Mouse (Mus musculus) stomach, postnatal 0 days (tissue): ENCODE results near the gene Ogfod3. TPM values are rescaled to one million over a fixed set of nuclear protein-coding genes. Genes with fewer than 3 reads are reported as not detected.

Experiments
- ATAC-seq: fragments of 200-750 bp; cut with Nextera tagmentation; 2 replicates; pipeline ENCODE4 v1.8.0; 2017; ENCODE audit not compliant: low FRiP score, low TSS enrichment
- DNase-seq: peaks from one replicate; pipeline ENCODE4 v3.0.0-alpha.2; 2016; ENCODE audit warnings: low spot score
- H3K27ac ChIP-seq: fragments of 300-500 bp; sonication (generic); replicated peaks from 2 replicates; pipeline ENCODE4 v1.5.1; 2014; ENCODE audit warnings: mild to moderate bottlenecking, control low read depth
- H3K27me3 ChIP-seq: fragments of 300-500 bp; sonication (generic); 2 replicates; pipeline ENCODE4 v1.6.1; 2014; ENCODE audit warnings: low read length; ENCODE audit not compliant: control insufficient read depth, insufficient read depth
- H3K36me3 ChIP-seq: fragments of 300-500 bp; sonication (generic); 2 replicates; pipeline ENCODE4 v1.6.1; 2014; ENCODE audit warnings: low read length, mixed read lengths; ENCODE audit not compliant: control insufficient read depth, insufficient read depth
- H3K4me1 ChIP-seq: fragments of 300-500 bp; sonication (generic); replicated peaks from 2 replicates; pipeline ENCODE4 v1.6.1; 2014; ENCODE audit warnings: antibody characterized with exemption; ENCODE audit not compliant: control insufficient read depth, insufficient read depth
- H3K4me2 ChIP-seq: fragments of 300-500 bp; sonication (generic); replicated peaks from 2 replicates; pipeline ENCODE4 v1.6.1; 2014; ENCODE audit warnings: low read depth, mild to moderate bottlenecking, control low read depth, moderate library complexity
- H3K4me3 ChIP-seq: fragments of 300-500 bp; sonication (generic); 2 replicates; pipeline ENCODE4 v1.5.1; 2014; ENCODE audit warnings: low read depth, low read length, control low read depth
- H3K9ac ChIP-seq: fragments of 300-500 bp; sonication (generic); 2 replicates; pipeline ENCODE4 v1.6.1; 2014; ENCODE audit warnings: mild to moderate bottlenecking, low read length, control low read depth, mixed read lengths
- H3K9me3 ChIP-seq: fragments of 300-500 bp; sonication (generic); 2 replicates; pipeline ENCODE4 v1.6.1; 2016; ENCODE audit warnings: low read length; ENCODE audit not compliant: control insufficient read depth
- CTCF ChIP-seq: IDR thresholded peaks from 2 replicates; pipeline ENCODE4 v1.5.1; 2016; ENCODE audit warnings: antibody characterized with exemption, low read depth, mild to moderate bottlenecking, moderate library complexity
- EP300 ChIP-seq: optimal IDR thresholded peaks from 2 replicates; pipeline ENCODE3; 2016; ENCODE audit warnings: antibody characterized with exemption
- WGBS: fragments of 180-500 bp; shearing (Covaris S2); extraction: QIAGEN DNeasy Blood & Tissue Kit; methylation state at CpG from one replicate; pipeline ENCODE4 v1.1.7; 2014; 5-methylcytosine and 5-hydroxymethylcytosine counted together
- polyA plus RNA-seq: library from polyadenylated mRNA; unstranded; fragments of >200 nt; fragmentation: Nextera tagmentation; extraction: Ambion mirVana; gene quantifications from 2 replicates; pipeline ENCODE4 v1.2.1, GENCODE M21; 2015

The Ogfod3 gene
- polyA plus RNA-seq, 1 experiment from 2014 or later = 22.2 TPM

DNA sequence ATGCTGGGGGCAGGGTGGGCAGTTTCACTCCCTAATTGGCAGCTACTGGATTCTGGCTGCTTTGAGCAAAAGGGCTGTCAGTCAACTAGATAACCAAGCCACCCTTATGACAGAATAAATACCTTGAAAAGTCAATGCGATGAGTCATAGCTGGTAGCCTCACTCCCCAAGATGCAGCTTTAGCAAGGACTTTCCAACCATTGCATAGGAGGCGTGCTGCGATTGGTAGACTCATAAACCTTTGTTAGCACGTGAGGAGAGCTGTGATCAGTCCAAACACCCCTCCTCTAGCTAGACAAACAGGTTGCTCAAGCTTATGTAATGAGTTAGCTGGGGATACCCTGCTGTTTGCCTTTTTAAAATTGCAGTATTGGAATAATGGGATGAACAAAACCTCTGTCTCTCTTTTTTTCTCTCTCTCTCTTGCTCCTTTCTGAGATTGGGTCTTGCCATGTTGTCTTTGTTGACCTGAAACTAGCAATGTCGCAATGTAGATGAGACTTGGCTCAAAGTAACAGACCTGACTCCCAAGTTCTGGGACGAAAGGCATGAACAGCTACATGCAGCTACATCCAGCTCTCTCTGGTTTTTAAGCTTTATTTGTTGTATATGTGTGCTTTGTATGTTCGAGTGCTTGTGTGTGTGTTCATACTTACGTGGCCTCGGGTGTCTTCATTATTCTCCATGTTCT lies 61.0 kb downstream of the Ogfod3 start:
- TF ChIP-seq EP300 (no peak), CTCF (no peak)
- WGBS = 63% methylated on average over 9 of the region's 9 CpGs
- peak; percentile 79 for ATAC-seq

DNA sequence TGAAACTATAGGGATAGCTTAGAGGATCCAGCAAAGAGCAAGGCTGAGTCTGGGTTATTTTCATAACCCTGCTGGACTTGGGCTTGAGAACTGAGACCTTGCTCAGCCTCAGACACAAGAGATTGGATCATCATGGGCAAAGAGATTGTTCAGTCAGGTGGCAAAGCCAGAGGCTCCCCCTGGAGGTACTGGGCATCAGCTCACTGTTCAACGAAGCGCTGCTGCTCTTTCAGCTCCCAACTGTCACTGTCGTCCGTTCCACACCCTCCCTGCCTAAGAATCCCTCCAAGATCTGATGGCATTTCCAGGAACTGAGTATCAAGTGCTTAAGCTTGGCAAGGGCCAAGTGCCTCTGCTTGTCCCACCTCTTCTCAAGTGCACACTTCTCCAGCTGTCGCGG lies 65.8 kb downstream of the Ogfod3 start:
- Histone ChIP-seq H3K4me1 (no peaks in the 10 kb centered on the region), H3K9ac (no peak overlapping the region), H3K4me3 (no peak overlapping the region), H3K9me3 (no peaks in the 10 kb centered on the region), H3K36me3 (no peaks in the 10 kb centered on the region), H3K4me2 (no peak overlapping the region), H3K27me3 (no peaks in the 10 kb centered on the region), H3K27ac (no peak overlapping the region)
- ATAC-seq (no peak), DNase-seq (no peak)
- 49% methylated on average over 6 of the region's 6 CpGs for WGBS
- TF ChIP-seq EP300 (no peak), CTCF (peak; percentile 45)

More for the DNA sequence above, 61.0 kb downstream of the Ogfod3 start:
- Histone ChIP-seq H3K36me3 (no peaks in the 10 kb centered on the region), H3K4me1 (no peaks in the 10 kb centered on the region), H3K27ac (no peak overlapping the region), H3K27me3 (no peaks in the 10 kb centered on the region), H3K9me3 (no peaks in the 10 kb centered on the region), H3K4me2 (no peak overlapping the region), H3K9ac (no peak overlapping the region), H3K4me3 (no peak overlapping the region)
- peak; percentile 38 for DNase-seq

DNA sequence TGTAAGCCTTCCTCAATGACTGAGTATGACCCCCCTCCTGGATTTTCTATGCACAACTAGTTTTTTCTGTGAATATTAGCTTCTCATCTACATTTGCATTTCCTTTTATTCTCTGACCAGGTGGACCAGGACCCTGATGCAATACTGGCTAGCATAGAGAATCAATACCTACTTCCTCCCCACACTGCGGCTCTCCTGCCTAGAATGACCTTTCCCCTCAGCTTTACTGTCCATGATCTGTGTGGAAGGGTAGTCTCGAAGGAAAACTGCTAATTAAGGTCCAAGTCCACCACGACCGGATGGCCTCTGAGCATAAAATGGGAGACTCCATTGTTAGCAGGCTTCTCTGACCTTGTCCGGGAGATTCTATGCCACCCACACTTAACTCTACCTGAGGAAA lies 66.8 kb downstream of the Ogfod3 start:
- H3K9ac ChIP-seq = no peak overlapping the region
- DNase-seq = no peak
- TF ChIP-seq CTCF (no peak), EP300 (no peak)
- no peaks in the 10 kb centered on the region for H3K27me3 ChIP-seq
- H3K4me1 ChIP-seq = no peaks in the 10 kb centered on the region
- 91% methylated on average over 5 of the region's 5 CpGs for WGBS
- H3K27ac ChIP-seq = no peak overlapping the region
- H3K4me3 ChIP-seq = no peak overlapping the region
- no peak overlapping the region for H3K4me2 ChIP-seq
- no peaks in the 10 kb centered on the region for H3K36me3 ChIP-seq
- no peaks in the 10 kb centered on the region for H3K9me3 ChIP-seq
- ATAC-seq = no peak

DNA sequence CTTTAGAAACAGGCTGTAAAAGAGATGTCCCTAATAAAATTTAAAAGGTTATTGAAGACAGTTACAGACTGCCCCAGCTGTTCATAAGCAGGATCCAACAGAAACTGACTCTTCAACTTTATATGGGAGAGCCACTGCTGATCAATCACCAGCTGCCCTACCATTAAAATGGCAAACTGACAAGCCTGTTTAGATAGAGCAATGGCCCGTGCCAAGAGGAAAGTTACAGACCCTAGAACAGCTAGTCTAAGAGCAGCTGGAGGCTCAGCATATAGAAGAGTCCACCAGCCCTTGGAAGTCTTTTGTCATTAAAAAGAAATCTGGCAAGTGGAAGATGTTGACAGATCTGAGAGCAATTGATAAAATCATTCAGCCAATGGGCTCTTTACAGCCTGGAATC lies 69.9 kb downstream of the Ogfod3 start:
- no peak overlapping the region for H3K4me3 ChIP-seq
- H3K27me3 ChIP-seq = no peaks in the 10 kb centered on the region
- WGBS = 40% methylated on average over 1 of the region's 1 CpGs
- TF ChIP-seq EP300 (no peak), CTCF (no peak)
- H3K9me3 ChIP-seq = no peaks in the 10 kb centered on the region
- no peak overlapping the region for H3K4me2 ChIP-seq
- H3K9ac ChIP-seq = no peak overlapping the region
- no peak overlapping the region for H3K27ac ChIP-seq
- ATAC-seq (no peak), DNase-seq (no peak)
- no peaks in the 10 kb centered on the region for H3K36me3 ChIP-seq
- H3K4me1 ChIP-seq = no peaks in the 10 kb centered on the region

DNA sequence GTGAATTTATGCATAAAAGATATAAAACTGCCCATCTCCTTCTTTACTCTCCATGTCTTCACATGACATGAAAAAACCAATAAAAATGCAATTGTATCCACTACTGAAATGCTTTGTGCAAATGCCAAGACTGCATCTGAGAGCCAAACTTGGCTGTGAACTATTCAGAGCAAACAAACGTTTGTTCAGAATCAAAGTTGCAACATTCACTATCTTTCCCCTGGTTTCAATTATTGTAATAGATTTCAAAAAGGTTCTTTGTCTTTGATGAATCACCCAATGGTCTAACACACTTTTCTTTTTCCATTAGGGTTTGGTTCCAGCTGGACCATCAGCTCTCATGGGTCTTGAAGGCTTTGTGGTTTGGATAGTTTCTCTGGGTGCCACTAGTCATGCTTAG lies 74.9 kb downstream of the Ogfod3 start:
- TF ChIP-seq EP300 (no peak), CTCF (no peak)
- 43% methylated on average over 1 of the region's 1 CpGs for WGBS
- ATAC-seq = no peak

More for the DNA sequence above, 74.9 kb downstream of the Ogfod3 start:
- DNase-seq = no peak
- Histone ChIP-seq H3K9me3 (no peaks in the 10 kb centered on the region), H3K27ac (no peak overlapping the region), H3K4me1 (no peaks in the 10 kb centered on the region), H3K9ac (no peak overlapping the region), H3K36me3 (no peaks in the 10 kb centered on the region), H3K4me3 (no peak overlapping the region), H3K27me3 (no peaks in the 10 kb centered on the region), H3K4me2 (no peak overlapping the region)

Other genes with a start within 250 kb of the Ogfod3 start
- 60.7 and 63.8 TPM in 2 replicates for gene Csnk1d, start 213.4 kb downstream of the Ogfod3 start, polyA plus RNA-seq
- gene Cd7, start 165.3 kb downstream of the Ogfod3 start, polyA plus RNA-seq = 0.31 and 0.51 TPM in 2 replicates
- 113 and 133 TPM in 2 replicates for gene Sectm1b, start 141.1 kb downstream of the Ogfod3 start, polyA plus RNA-seq
- 11.8 and 13.2 TPM in 2 replicates for gene Sectm1a, start 123.5 kb downstream of the Ogfod3 start, polyA plus RNA-seq
- gene Tex19.2, start 86.0 kb downstream of the Ogfod3 start, polyA plus RNA-seq = 0.25 and 0.29 TPM in 2 replicates
- gene Tex19.1, start 58.6 kb downstream of the Ogfod3 start, polyA plus RNA-seq = 0.34 and 0.48 TPM in 2 replicates
- not detected in 2 replicates for gene Uts2r, start 44.4 kb downstream of the Ogfod3 start, polyA plus RNA-seq
- gene Hexdc, start 278 bp downstream of the Ogfod3 start, polyA plus RNA-seq = 5.7 and 6.4 TPM in 2 replicates
- gene Cybc1, start 24.6 kb upstream of the Ogfod3 start, polyA plus RNA-seq = 26.9 and 27.4 TPM in 2 replicates
- gene Narf, start 32.5 kb upstream of the Ogfod3 start, polyA plus RNA-seq = 19.3 and 19.8 TPM in 2 replicates
- gene Foxk2, start 55.3 kb upstream of the Ogfod3 start, polyA plus RNA-seq = 3.4 and 5.3 TPM in 2 replicates
- 48.7 and 53.2 TPM in 2 replicates for gene Wdr45b, start 149.7 kb upstream of the Ogfod3 start, polyA plus RNA-seq
- 5.5 and 6.1 TPM in 2 replicates for gene Rab40b, start 183.5 kb upstream of the Ogfod3 start, polyA plus RNA-seq
- gene Fn3krp, start 216.7 kb upstream of the Ogfod3 start, polyA plus RNA-seq = 3.7 and 4.6 TPM in 2 replicates
- 0.44 and 0.52 TPM in 2 replicates for gene Fn3k, start 230.2 kb upstream of the Ogfod3 start, polyA plus RNA-seq
- gene Tbcd, start 247.2 kb upstream of the Ogfod3 start, polyA plus RNA-seq = 36.8 and 41.3 TPM in 2 replicates